Mouse (Mus musculus): ENCODE data around the gene Rtn4rl1. TPM values are rescaled to one million over a fixed set of nuclear protein-coding genes. Genes with fewer than 3 reads are reported as not detected.
A peak's percentile ranks its signal among the peaks of the same experiment; 100 is the strongest.

Gene Rtn4rl1
- polyA plus RNA-seq, 1 experiment from 2014 or later: 2.0 TPM

- Histone ChIP-seq H3K9me3 (ENCODE audit: low read length) (no peaks in the 10 kb centered on the region), H3K27me3 (ENCODE audit: insufficient read depth, low read length) (peaks cover 79% of the 10 kb centered on the region), H3K4me3 (ENCODE audit: low read depth, low read length) (peak overlapping the region; percentile 62), H3K9ac (replicated peaks) (peak overlapping the region; percentile 34), H3K27ac (ENCODE audit: low read depth) (no peak overlapping the region), H3K36me3 (replicated peaks; ENCODE audit: insufficient read depth, low read length) (peaks cover 7% of the 10 kb centered on the region), H3K4me1 (ENCODE audit: insufficient read depth) (peaks cover 54% of the 10 kb centered on the region), H3K4me2 (ENCODE audit: low read depth, low read length) (peak overlapping the region; percentile 91)
- DNase-seq (peak; percentile 48), ATAC-seq (no peak)
- WGBS (ENCODE audit: insufficient replicate concordance): 4% methylated on average over 67 of the region's 68 CpGs
- TF ChIP-seq EP300 (IDR thresholded peaks at IDR 0.05; ENCODE audit: low read depth) (no peak), CTCF (IDR thresholded peaks at IDR 0.05; ENCODE audit: low read depth) (no peak)
Observed at GRCm38 (mm10) chr11:75166861-75167642, 26.5 kb upstream of the Rtn4rl1 start.

GRCm38 (mm10) chr11:75167643-75168589 lies 25.7 kb upstream of the Rtn4rl1 start:
- H3K4me1 ChIP-seq (ENCODE audit: insufficient read depth): peaks cover 62% of the 10 kb centered on the region
- DNase-seq: peak; percentile 36
- peak overlapping the region; percentile 65 for H3K9ac ChIP-seq (replicated peaks)
- no peak for ATAC-seq
- H3K27me3 ChIP-seq (ENCODE audit: insufficient read depth, low read length): peaks cover 87% of the 10 kb centered on the region
- H3K4me3 ChIP-seq (ENCODE audit: low read depth, low read length): peak overlapping the region; percentile 62
- WGBS (ENCODE audit: insufficient replicate concordance): 4% methylated on average over 46 of the region's 63 CpGs
- peak overlapping the region; percentile 57; the same call in 1 of the 2 replicates for H3K27ac ChIP-seq (ENCODE audit: low read depth)
- H3K36me3 ChIP-seq (replicated peaks; ENCODE audit: insufficient read depth, low read length): peaks cover 6% of the 10 kb centered on the region
- TF ChIP-seq CTCF (IDR thresholded peaks at IDR 0.05; ENCODE audit: low read depth) (no peak), EP300 (IDR thresholded peaks at IDR 0.05; ENCODE audit: low read depth) (no peak)
- no peaks in the 10 kb centered on the region for H3K9me3 ChIP-seq (ENCODE audit: low read length)
- H3K4me2 ChIP-seq (ENCODE audit: low read depth, low read length): peak overlapping the region; percentile 91

- ATAC-seq: peak; percentile 35; the same call in 1 of the 2 replicates
- TF ChIP-seq EP300 (IDR thresholded peaks at IDR 0.05; ENCODE audit: low read depth) (no peak), CTCF (IDR thresholded peaks at IDR 0.05; ENCODE audit: low read depth) (peak; percentile 97)
- Histone ChIP-seq H3K9me3 (ENCODE audit: low read length) (no peaks in the 10 kb centered on the region), H3K9ac (replicated peaks) (peak overlapping the region; percentile 65), H3K4me1 (ENCODE audit: insufficient read depth) (peaks cover 66% of the 10 kb centered on the region), H3K4me2 (ENCODE audit: low read depth, low read length) (peak overlapping the region; percentile 91), H3K27ac (ENCODE audit: low read depth) (peak overlapping the region; percentile 57), H3K27me3 (ENCODE audit: insufficient read depth, low read length) (peaks cover 96% of the 10 kb centered on the region), H3K36me3 (replicated peaks; ENCODE audit: insufficient read depth, low read length) (no peaks in the 10 kb centered on the region; the same call in 1 of the 2 replicates), H3K4me3 (ENCODE audit: low read depth, low read length) (peak overlapping the region; percentile 62)
- DNase-seq: peak; percentile 88
- under 1% methylated on average over 70 of the region's 83 CpGs for WGBS (ENCODE audit: insufficient replicate concordance)
Observed at GRCm38 (mm10) chr11:75168590-75169361, 24.8 kb upstream of the Rtn4rl1 start.

- DNase-seq: peak; percentile 19
Observed at GRCm38 (mm10) chr11:75169405-75170080, 24.0 kb upstream of the Rtn4rl1 start, which contains the start of gene Hic1. Hic1 (minus strand) TSS chr11:75169519.

GRCm38 (mm10) chr11:75170136-75170751 lies 23.3 kb upstream of the Rtn4rl1 start:
- WGBS (ENCODE audit: insufficient replicate concordance): 1% methylated on average over 36 of the region's 38 CpGs
- peak; percentile 84 for TF ChIP-seq CTCF (IDR thresholded peaks at IDR 0.05; ENCODE audit: low read depth)
- TF ChIP-seq EP300 (IDR thresholded peaks at IDR 0.05; ENCODE audit: low read depth): no peak
- Histone ChIP-seq H3K36me3 (replicated peaks; ENCODE audit: insufficient read depth, low read length) (no peaks in the 10 kb centered on the region), H3K4me1 (ENCODE audit: insufficient read depth) (peaks cover 62% of the 10 kb centered on the region), H3K27ac (ENCODE audit: low read depth) (no peak overlapping the region), H3K4me2 (ENCODE audit: low read depth, low read length) (peak overlapping the region; percentile 91), H3K4me3 (ENCODE audit: low read depth, low read length) (peak overlapping the region; percentile 62), H3K9ac (replicated peaks) (no peak overlapping the region), H3K27me3 (ENCODE audit: insufficient read depth, low read length) (peaks cover 92% of the 10 kb centered on the region), H3K9me3 (ENCODE audit: low read length) (no peaks in the 10 kb centered on the region)
- DNase-seq (peak; percentile 92), ATAC-seq (peak; percentile 40)

More at GRCm38 (mm10) chr11:75169405-75170080, 24.0 kb upstream of the Rtn4rl1 start, which contains the start of gene Hic1:
- H3K4me3 ChIP-seq (ENCODE audit: low read depth, low read length): peak within 1 kb of the TSS; percentile 62
- peak within 1 kb of the TSS; percentile 91 for H3K4me2 ChIP-seq (ENCODE audit: low read depth, low read length)
- peak within 1 kb of the TSS; percentile 65 for H3K9ac ChIP-seq (replicated peaks)
- TF ChIP-seq CTCF (IDR thresholded peaks at IDR 0.05; ENCODE audit: low read depth) (no peak), EP300 (IDR thresholded peaks at IDR 0.05; ENCODE audit: low read depth) (no peak)
- ATAC-seq: no peak
- 7% methylated on average over 23 of the region's 23 CpGs for WGBS (ENCODE audit: insufficient replicate concordance)
- H3K4me1 ChIP-seq (ENCODE audit: insufficient read depth): peaks cover 66% of the 10 kb centered on the region
- H3K27me3 ChIP-seq (ENCODE audit: insufficient read depth, low read length): peaks cover 99% of the 10 kb centered on the region
- no peaks in the 10 kb centered on the region for H3K36me3 ChIP-seq (replicated peaks; ENCODE audit: insufficient read depth, low read length)
- no peaks in the 10 kb centered on the region for H3K9me3 ChIP-seq (ENCODE audit: low read length)
- H3K27ac ChIP-seq (ENCODE audit: low read depth): peak within 1 kb of the TSS; percentile 57

Measured in liver, postnatal 0 days (tissue).